Mouse (Mus musculus) stomach, postnatal 0 days (tissue): ENCODE results near the gene Foxa3.

ENCODE experiments used
- CTCF ChIP-seq: IDR thresholded peaks from 2 replicates; pipeline ENCODE4 v1.5.1; 2016; ENCODE audit warnings: antibody characterized with exemption, low read depth, mild to moderate bottlenecking, moderate library complexity
- EP300 ChIP-seq: optimal IDR thresholded peaks from 2 replicates; pipeline ENCODE3; 2016; ENCODE audit warnings: antibody characterized with exemption

DNA sequence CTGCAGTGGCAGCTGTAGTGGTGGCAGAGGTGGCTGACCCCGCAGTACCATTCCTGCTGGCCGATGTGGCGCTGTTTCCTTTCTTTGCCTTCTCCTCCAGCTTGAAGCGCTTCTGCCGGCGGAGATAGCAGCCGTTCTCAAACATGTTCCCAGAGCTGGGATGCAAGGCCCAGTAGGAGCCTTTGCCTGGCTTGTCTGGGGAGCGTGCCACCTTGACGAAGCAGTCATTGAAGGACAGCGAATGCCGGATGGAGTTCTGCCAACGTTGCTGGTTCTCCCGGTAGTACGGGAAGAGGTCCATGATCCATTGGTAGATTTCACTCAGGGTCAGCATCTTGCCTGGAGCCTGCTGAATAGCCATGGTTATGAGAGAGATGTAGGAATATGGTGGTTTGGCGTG, 8.9 kb downstream of the Foxa3 start:
- TF ChIP-seq EP300 (no peak), CTCF (peak; percentile 11; the same call in 1 of the 2 replicates)
